Mouse (Mus musculus) heart, embryonic 13.5 days (tissue): Measurements from ENCODE around the gene P2ry1. TPM values are rescaled to one million over a fixed set of nuclear protein-coding genes. Genes with fewer than 3 reads are reported as not detected.

Experiments
- ATAC-seq: fragments of 200-750 bp; cut with Nextera tagmentation; 2 replicates; pipeline ENCODE4 v1.8.0; 2017; ENCODE audit warnings: moderate TSS enrichment; ENCODE audit not compliant: insufficient number of reproducible peaks, low FRiP score, low TSS enrichment; ENCODE audit errors: extremely low read depth
- H3K27ac ChIP-seq: fragments of 300-500 bp; sonication (generic); replicated peaks from 2 replicates; pipeline ENCODE4 v1.5.1; 2015; ENCODE audit warnings: moderate library complexity, mild to moderate bottlenecking, inconsistent platforms
- H3K27me3 ChIP-seq: fragments of 300-500 bp; sonication (generic); replicated peaks from 2 replicates; pipeline ENCODE4 v1.6.1; 2015; ENCODE audit warnings: mild to moderate bottlenecking, inconsistent platforms
- H3K36me3 ChIP-seq: fragments of 300-500 bp; sonication (generic); 2 replicates; pipeline ENCODE4 v1.6.1; 2015; ENCODE audit warnings: mild to moderate bottlenecking, inconsistent platforms
- H3K4me1 ChIP-seq: fragments of 300-500 bp; sonication (generic); 2 replicates; pipeline ENCODE4 v1.6.1; 2015; ENCODE audit warnings: inconsistent platforms
- H3K4me2 ChIP-seq: fragments of 300-500 bp; sonication (generic); 2 replicates; pipeline ENCODE4 v1.6.1; 2015; ENCODE audit warnings: inconsistent platforms, mild to moderate bottlenecking, moderate library complexity
- H3K4me3 ChIP-seq: fragments of 300-500 bp; sonication (generic); 2 replicates; pipeline ENCODE4 v1.5.1; 2015; ENCODE audit warnings: moderate library complexity, mild to moderate bottlenecking, inconsistent platforms
- H3K9ac ChIP-seq: fragments of 300-500 bp; sonication (generic); 2 replicates; pipeline ENCODE4 v1.6.1; 2015; ENCODE audit warnings: inconsistent platforms, mild to moderate bottlenecking, moderate library complexity
- H3K9me3 ChIP-seq: fragments of 300-500 bp; sonication (generic); 2 replicates; pipeline ENCODE4 v1.6.1; 2016; ENCODE audit warnings: inconsistent platforms
- WGBS: fragments of 180-500 bp; shearing (Covaris S2); methylation state at CpG from one replicate; pipeline ENCODE4 v1.1.7; 2015; ENCODE audit warnings: mixed read lengths; 5-methylcytosine and 5-hydroxymethylcytosine counted together
- polyA plus RNA-seq: library from polyadenylated mRNA; unstranded; fragments of >200 nt; fragmentation: Nextera tagmentation; extraction: Ambion mirVana; gene quantifications from 2 replicates; pipeline ENCODE4 v1.2.1, GENCODE M21; 2015

Gene P2ry1
- polyA plus RNA-seq, result 5.5 and 6.4 TPM in 2 replicates

DNA sequence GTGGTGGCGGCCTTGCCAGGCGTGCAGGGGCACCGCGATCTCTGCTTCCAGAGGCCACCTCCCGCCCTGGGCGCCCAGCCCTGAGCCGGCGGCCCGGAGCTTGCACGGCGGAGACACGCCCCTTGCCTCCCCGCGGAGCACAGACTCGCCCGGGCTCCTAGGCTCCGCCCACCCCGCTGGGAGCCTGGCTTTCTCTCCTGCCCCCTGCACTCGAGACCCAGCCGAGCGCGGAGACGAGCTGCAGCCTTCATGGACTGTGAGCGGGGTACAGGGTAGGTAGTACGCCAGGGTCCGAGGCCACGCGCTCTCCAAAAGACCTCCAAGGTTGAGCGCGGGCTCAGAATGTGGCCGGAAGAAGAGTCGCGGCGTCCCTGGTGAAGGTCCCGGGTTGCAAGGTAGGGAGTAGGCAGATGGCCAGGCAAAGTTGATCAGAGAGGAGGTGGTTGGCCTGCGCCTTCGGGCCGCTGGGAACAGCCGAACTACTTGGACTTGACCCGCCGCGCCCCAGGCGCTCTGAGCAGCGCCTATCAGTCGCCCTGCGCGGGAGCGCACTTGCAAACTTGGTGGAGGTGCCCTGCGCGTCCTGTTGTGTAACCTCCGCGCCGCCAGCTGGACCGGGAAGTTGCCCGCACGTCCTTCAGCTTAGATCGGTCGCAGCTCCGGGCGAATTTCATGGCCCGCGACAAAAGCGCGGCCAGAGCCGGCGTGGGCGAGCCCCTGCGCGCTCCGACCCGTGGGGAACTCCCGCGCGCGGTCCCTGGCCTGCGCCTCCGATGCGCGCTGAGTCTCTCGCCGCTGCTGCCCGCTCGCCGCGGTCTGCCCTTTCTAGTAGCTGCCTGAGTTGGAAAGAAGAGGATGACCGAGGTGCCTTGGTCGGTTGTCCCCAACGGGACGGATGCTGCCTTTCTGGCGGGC, at the start of gene P2ry1:
P2ry1 (plus strand) TSS at position 209 of the 915 bp plus-strand sequence.
- WGBS, result under 1% methylated on average over 90 of the region's 90 CpGs
- H3K36me3 ChIP-seq, result 0 out of 2 replicates have a peak, but pooled peaks cover 6% of the 10 kb centered on the region
- H3K4me1 ChIP-seq, result peaks cover 16% of the 10 kb centered on the region
- peak within 1 kb of the TSS; percentile 65 for H3K27ac ChIP-seq
- H3K4me2 ChIP-seq, result peak within 1 kb of the TSS; percentile 99
- H3K9me3 ChIP-seq, result no peaks in the 10 kb centered on the region
- peak within 1 kb of the TSS; percentile 71 for H3K4me3 ChIP-seq
- H3K27me3 ChIP-seq, result peaks cover 8% of the 10 kb centered on the region; the same call in 1 of the 2 replicates
- peak; percentile 93 for ATAC-seq
- H3K9ac ChIP-seq, result peak within 1 kb of the TSS; percentile 75

DNA sequence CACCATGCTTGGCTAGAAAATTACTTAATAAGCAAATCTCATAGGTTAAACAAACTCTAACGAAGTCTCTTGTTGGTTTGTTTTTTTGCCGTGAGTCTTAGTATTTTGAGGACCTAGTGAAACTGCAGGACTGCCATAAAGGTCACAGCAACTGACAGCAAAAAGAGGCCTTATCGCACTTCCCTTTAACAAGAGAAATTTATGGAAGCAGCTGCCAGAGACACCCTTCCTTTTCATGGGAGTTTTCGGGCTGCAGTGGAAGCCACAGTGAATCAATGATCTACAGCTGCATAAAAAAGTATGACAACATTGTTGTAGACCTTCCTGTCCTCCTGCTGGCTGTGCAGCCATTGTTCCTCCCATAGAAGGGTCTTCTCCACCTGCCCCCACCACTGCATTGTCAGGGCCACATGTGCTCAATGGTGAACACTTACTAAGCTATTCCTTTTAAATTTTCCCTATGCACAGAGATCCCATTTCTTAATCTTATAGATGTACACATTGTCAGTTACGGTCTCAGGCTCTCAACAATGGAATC, 49.3 kb upstream of the P2ry1 start:
- peaks cover 7% of the 10 kb centered on the region for H3K4me1 ChIP-seq
- H3K4me2 ChIP-seq, result no peak overlapping the region
- H3K9me3 ChIP-seq, result no peaks in the 10 kb centered on the region
- peak overlapping the region; percentile 36 for H3K27ac ChIP-seq
- WGBS, result 71% methylated on average over 5 of the region's 5 CpGs
- H3K9ac ChIP-seq, result no peak overlapping the region
- H3K4me3 ChIP-seq, result no peak overlapping the region
- H3K27me3 ChIP-seq, result no peaks in the 10 kb centered on the region
- H3K36me3 ChIP-seq, result no peaks in the 10 kb centered on the region
- no peak for ATAC-seq

DNA sequence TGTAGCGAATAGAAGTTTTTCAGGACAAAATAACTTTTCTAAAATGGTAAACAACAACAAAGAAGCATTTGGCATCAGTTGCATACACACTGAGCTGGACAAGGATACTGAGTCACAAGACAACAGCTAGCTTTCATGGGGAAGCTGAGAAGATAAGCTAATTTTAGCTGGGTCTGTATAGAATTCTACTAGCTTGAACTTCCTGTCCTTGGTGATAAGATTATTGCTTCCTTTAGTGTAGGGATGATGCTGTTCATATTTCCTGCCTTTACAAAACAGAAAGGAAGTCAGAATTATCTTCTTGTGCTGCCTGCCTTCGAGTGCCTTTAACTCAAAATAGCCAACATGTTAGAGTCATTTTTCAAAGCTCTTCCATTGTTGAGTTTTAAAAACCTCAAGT, 48.5 kb upstream of the P2ry1 start:
- Histone ChIP-seq H3K4me1 (peaks cover 7% of the 10 kb centered on the region), H3K9ac (no peak overlapping the region), H3K27ac (0 out of 2 replicates have a peak overlapping the region, but pooled peaks have one; percentile 42), H3K36me3 (no peaks in the 10 kb centered on the region), H3K9me3 (no peaks in the 10 kb centered on the region), H3K4me2 (no peak overlapping the region), H3K27me3 (no peaks in the 10 kb centered on the region), H3K4me3 (no peak overlapping the region)
- 51% methylated on average over 2 of the region's 2 CpGs for WGBS
- no peak for ATAC-seq

DNA sequence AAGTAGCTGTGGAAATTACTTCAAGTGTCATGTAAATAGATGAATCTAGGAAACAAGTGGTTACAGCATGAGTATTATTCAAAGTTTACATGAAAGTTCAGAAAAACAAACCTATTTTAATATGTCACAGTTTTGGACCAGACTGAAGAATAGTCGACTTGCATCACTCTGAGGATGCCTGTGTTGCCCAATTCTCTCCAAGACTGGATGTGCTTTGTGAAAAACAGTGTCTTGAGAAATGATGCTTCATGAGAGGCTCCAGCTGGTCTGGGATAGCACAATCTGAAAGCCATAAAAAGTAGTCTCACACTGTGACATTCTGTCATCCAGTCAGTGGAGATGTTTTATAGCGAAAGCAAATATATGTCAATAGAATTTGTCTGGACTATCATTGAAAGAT, 43.8 kb upstream of the P2ry1 start:
- Histone ChIP-seq H3K27me3 (no peaks in the 10 kb centered on the region), H3K4me1 (peaks cover 7% of the 10 kb centered on the region), H3K9ac (no peak overlapping the region), H3K9me3 (no peaks in the 10 kb centered on the region), H3K27ac (no peak overlapping the region), H3K36me3 (no peaks in the 10 kb centered on the region), H3K4me3 (no peak overlapping the region), H3K4me2 (no peak overlapping the region)
- ATAC-seq, result no peak
- WGBS, result 78% methylated on average over 2 of the region's 2 CpGs

DNA sequence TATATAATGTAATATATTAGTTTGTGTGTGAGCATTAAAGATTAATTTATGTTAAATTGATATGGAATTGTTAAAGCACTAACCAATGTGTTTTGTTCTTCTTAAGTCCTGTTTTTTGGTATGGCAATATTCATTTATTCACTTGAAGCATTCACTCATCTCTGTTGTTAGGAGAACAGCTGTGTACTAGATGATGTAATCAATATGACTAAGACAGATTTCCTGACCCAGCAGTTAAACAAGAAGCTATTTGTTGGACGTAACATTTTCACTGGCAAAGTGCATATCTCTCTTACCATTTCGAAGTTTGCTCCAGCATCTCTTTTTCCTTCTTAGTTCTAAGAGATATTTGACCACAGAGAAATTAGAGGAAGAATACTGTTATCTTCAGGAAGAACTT, 37.5 kb upstream of the P2ry1 start:
- WGBS, result 55% methylated on average over 2 of the region's 2 CpGs
- no peaks in the 10 kb centered on the region for H3K36me3 ChIP-seq

DNA sequence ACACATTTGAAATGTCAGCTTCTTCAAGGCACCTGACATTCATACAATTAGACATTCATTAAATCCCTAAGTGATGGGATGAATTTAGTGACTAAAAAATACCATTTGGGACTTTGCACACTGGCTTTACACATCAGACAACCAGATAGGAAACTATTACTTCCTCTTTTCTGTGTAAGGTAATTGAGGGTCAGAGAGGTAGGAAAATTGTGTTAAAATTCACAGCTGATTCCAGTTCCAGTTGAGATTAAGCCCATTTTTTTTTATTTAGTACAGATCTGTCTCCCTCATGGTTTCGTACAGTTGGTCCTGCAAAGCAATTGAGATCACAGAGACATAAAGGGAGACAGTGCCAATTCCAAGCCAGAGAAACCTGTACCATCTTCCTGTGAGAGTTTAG, 27.7 kb upstream of the P2ry1 start:
- Histone ChIP-seq H3K36me3 (no peaks in the 10 kb centered on the region), H3K9ac (no peak overlapping the region), H3K4me2 (no peak overlapping the region), H3K9me3 (no peaks in the 10 kb centered on the region), H3K27me3 (no peaks in the 10 kb centered on the region), H3K4me1 (no peaks in the 10 kb centered on the region), H3K27ac (no peak overlapping the region), H3K4me3 (no peak overlapping the region)
- WGBS, result 72% methylated on average over 1 of the region's 1 CpGs
- no peak for ATAC-seq

More for the DNA sequence above, 37.5 kb upstream of the P2ry1 start:
- no peak overlapping the region for H3K27ac ChIP-seq
- no peak for ATAC-seq
- H3K4me2 ChIP-seq, result no peak overlapping the region
- no peaks in the 10 kb centered on the region for H3K9me3 ChIP-seq
- H3K4me3 ChIP-seq, result no peak overlapping the region
- H3K4me1 ChIP-seq, result no peaks in the 10 kb centered on the region
- H3K9ac ChIP-seq, result no peak overlapping the region
- H3K27me3 ChIP-seq, result no peaks in the 10 kb centered on the region

DNA sequence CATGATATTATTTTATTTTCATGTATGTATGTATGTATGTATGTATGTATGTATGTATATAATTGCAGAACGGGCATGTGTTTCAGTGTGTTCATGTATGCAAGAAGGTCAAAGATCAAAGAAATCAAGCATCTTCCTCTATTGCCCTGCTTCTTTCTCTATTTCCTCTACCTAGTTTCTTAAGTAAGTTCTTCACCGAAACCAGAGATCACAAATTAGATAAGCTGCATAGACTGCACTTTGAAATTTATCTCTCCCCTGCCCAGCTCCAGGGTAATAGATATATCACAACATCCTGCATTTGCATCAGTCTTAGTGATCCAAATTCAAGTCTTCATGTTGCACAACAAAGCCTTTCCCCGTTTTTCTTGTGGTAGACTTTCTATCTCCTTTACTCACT, 20.5 kb upstream of the P2ry1 start:
- Histone ChIP-seq H3K4me2 (no peak overlapping the region), H3K9ac (no peak overlapping the region), H3K9me3 (no peaks in the 10 kb centered on the region), H3K36me3 (no peaks in the 10 kb centered on the region), H3K27me3 (no peaks in the 10 kb centered on the region), H3K4me1 (no peaks in the 10 kb centered on the region), H3K4me3 (no peak overlapping the region), H3K27ac (no peak overlapping the region)
- ATAC-seq, result no peak
- 68% methylated on average over 3 of the region's 3 CpGs for WGBS

DNA sequence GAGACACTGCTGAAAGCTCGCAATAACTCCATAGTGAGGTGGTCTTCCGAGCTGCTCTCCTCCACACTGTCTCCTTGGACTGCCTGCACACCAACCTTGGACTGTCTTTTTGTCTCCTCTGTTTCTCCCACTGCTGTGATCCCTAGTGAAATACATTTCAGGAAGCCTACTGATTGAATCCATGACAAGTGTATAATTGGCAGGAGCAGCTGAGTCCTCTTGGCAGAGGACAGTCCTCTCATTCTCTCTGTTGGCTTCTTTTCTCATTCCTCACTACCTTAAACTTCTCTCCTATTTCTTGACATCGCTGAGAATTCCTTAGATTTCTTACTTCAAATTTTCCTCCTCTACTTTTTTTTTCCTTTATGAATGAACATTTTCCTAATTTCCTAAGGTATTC, 4.5 kb upstream of the P2ry1 start:
- Histone ChIP-seq H3K4me1 (peaks cover 6% of the 10 kb centered on the region; the same call in 1 of the 2 replicates), H3K27ac (no peak overlapping the region), H3K9ac (no peak overlapping the region), H3K4me3 (no peak overlapping the region), H3K27me3 (no peaks in the 10 kb centered on the region), H3K36me3 (no peaks in the 10 kb centered on the region), H3K4me2 (no peak overlapping the region), H3K9me3 (no peaks in the 10 kb centered on the region)
- WGBS, result 85% methylated on average over 3 of the region's 3 CpGs
- ATAC-seq, result no peak

DNA sequence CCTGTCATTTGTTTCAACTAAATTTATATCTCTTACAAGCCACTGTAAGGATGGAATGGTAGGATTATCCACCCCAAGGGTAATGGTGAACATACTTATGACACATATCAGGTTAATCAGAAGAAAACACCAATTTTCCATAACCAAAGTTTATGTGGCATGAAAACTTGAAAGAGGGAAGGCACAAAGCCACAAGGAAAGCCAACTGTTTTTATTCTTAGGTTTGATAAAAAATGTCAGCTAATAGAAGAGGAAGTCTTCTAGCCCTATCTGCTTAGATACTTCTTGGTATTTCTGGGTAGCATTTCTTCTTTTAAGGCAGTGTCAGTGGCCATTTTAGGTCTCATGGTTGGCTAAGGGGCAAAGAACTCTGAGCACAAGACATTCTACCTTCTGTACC, 2.9 kb upstream of the P2ry1 start:
- Histone ChIP-seq H3K9me3 (no peaks in the 10 kb centered on the region), H3K36me3 (no peaks in the 10 kb centered on the region), H3K4me1 (peaks cover 12% of the 10 kb centered on the region; the same call in 1 of the 2 replicates), H3K4me3 (no peak overlapping the region), H3K9ac (no peak overlapping the region), H3K27me3 (peaks cover 8% of the 10 kb centered on the region; the same call in 1 of the 2 replicates), H3K4me2 (no peak overlapping the region), H3K27ac (no peak overlapping the region)
- no peak for ATAC-seq

DNA sequence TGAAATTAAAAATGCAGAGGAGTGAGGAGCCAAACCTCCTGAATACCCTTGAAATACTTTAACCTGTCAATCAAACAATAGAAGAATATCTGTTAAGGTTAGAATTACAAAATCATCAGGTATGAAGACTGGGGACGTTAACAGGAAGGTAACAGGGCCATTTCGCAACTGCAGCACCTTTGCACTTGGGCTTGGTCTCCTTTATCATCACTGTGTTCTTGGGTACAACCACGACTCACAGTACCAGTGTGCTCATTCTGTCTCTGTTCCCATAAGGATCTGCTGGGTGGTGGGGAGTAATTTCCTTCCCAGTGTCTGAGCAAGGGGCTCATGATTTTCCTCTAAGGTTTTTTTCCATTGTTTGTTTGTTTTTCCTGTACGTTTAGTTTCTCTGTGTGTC, 1.8 kb upstream of the P2ry1 start:
- H3K9me3 ChIP-seq, result no peaks in the 10 kb centered on the region
- H3K9ac ChIP-seq, result no peak overlapping the region
- WGBS, result 64% methylated on average over 4 of the region's 4 CpGs
- H3K4me2 ChIP-seq, result no peak overlapping the region
- H3K27me3 ChIP-seq, result peaks cover 8% of the 10 kb centered on the region; the same call in 1 of the 2 replicates
- no peak overlapping the region for H3K4me3 ChIP-seq
- ATAC-seq, result no peak
- peaks cover 16% of the 10 kb centered on the region for H3K4me1 ChIP-seq
- H3K36me3 ChIP-seq, result no peaks in the 10 kb centered on the region
- no peak overlapping the region for H3K27ac ChIP-seq

DNA sequence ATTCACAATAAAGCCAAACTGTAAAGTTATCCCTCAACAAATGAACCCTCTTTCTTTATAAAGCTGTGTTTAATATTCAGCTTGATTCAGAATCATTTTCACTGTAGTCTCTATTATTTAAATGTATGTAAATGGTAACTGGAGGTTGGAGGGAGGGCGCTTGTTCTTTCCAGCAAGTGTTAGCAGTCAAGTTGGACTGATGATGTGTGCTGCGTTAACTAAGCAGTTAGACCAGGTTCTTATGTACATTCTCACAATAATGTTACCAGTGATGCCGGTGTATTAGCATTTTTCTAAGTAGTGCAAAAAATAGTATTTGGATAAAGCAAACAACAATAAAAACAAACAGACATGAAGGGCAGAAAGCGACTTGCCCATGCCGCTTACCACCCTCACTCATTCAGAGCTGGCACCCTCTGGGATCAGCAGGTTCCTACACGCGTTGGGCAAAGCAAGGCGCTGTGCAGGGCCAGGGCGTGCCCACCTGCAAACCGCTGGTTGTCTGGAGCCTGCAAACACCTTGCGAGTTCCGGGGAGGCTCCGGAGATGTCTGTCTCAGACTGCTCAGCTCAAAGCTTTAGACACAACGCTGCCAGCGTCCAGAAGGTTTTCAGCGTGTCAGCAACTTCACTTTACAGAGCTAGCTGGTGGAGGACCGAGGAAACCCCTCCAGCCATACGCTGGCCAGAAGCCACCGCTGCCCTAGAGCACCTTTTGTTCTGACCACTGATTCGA, 576 bp upstream of the P2ry1 start:
- Histone ChIP-seq H3K9ac (peak overlapping the region; percentile 75), H3K27ac (no peak overlapping the region), H3K4me1 (peaks cover 16% of the 10 kb centered on the region), H3K27me3 (peaks cover 8% of the 10 kb centered on the region; the same call in 1 of the 2 replicates), H3K4me2 (peak overlapping the region; percentile 99), H3K4me3 (peak overlapping the region; percentile 71), H3K36me3 (0 out of 2 replicates have a peak, but pooled peaks cover 3% of the 10 kb centered on the region), H3K9me3 (no peaks in the 10 kb centered on the region)
- 3% methylated on average over 20 of the region's 20 CpGs for WGBS
- ATAC-seq, result peak; percentile 5; the same call in 1 of the 2 replicates
